Mouse (Mus musculus): ENCODE data around the gene Mrgprd. TPM values are rescaled to one million over a fixed set of nuclear protein-coding genes. Genes with fewer than 3 reads are reported as not detected.

Mrgprd gene
- not detected in 2 replicates for polyA plus RNA-seq (2012; ENCODE audit: insufficient read depth, low replicate concordance)

GRCm38 (mm10) chr7:145314785-145315411, at the start of gene Mrgprd:
TSS of gene Mrgprd (plus strand) at chr7:145314835.
- Histone ChIP-seq H3K4me3 (replicated peaks) (no peak within 1 kb of the TSS), H3K36me3 (replicated peaks; ENCODE audit: low read length) (no peaks in the 10 kb centered on the region), H3K4me1 (no peaks in the 10 kb centered on the region; the same call in 1 of the 2 replicates), H3K9me3 (no peaks in the 10 kb centered on the region), H3K27me3 (replicated peaks) (peaks cover 31% of the 10 kb centered on the region)
- TF ChIP-seq GATA1 (IDR thresholded peaks at IDR 0.05; ENCODE audit: borderline replicate concordance, low read length) (no peak), FLI1 (IDR thresholded peaks at IDR 0.05; ENCODE audit: low read length) (no peak)

GRCm38 (mm10) chr7:145266011-145266410, 48.6 kb upstream of the Mrgprd start:
- TF ChIP-seq FLI1 (IDR thresholded peaks at IDR 0.05; ENCODE audit: low read length) (no peak), GATA1 (IDR thresholded peaks at IDR 0.05; ENCODE audit: borderline replicate concordance, low read length) (no peak)
- peaks cover 46% of the 10 kb centered on the region for H3K4me1 ChIP-seq
- no peaks in the 10 kb centered on the region for H3K9me3 ChIP-seq
- H3K36me3 ChIP-seq (replicated peaks; ENCODE audit: low read length): peaks cover 98% of the 10 kb centered on the region
- no peak overlapping the region for H3K4me3 ChIP-seq (replicated peaks)
- H3K27me3 ChIP-seq (replicated peaks): no peaks in the 10 kb centered on the region

GRCm38 (mm10) chr7:145268890-145269289, 45.7 kb upstream of the Mrgprd start:
- no peaks in the 10 kb centered on the region for H3K27me3 ChIP-seq (replicated peaks)
- H3K4me3 ChIP-seq (replicated peaks): no peak overlapping the region
- peaks cover 100% of the 10 kb centered on the region for H3K36me3 ChIP-seq (replicated peaks; ENCODE audit: low read length)
- H3K4me1 ChIP-seq: peaks cover 56% of the 10 kb centered on the region
- H3K9me3 ChIP-seq: no peaks in the 10 kb centered on the region
- TF ChIP-seq GATA1 (IDR thresholded peaks at IDR 0.05; ENCODE audit: borderline replicate concordance, low read length) (no peak), FLI1 (IDR thresholded peaks at IDR 0.05; ENCODE audit: low read length) (no peak)

GRCm38 (mm10) chr7:145270955-145271354, 43.7 kb upstream of the Mrgprd start:
- no peak for TF ChIP-seq GATA1 (IDR thresholded peaks at IDR 0.05; ENCODE audit: borderline replicate concordance, low read length)
- TF ChIP-seq FLI1 (IDR thresholded peaks at IDR 0.05; ENCODE audit: low read length): no peak
- H3K36me3 ChIP-seq (replicated peaks; ENCODE audit: low read length): peaks cover 98% of the 10 kb centered on the region

GRCm38 (mm10) chr7:145275488-145275887, 39.1 kb upstream of the Mrgprd start:
- Histone ChIP-seq H3K9me3 (no peaks in the 10 kb centered on the region), H3K4me3 (replicated peaks) (no peak overlapping the region), H3K27me3 (replicated peaks) (no peaks in the 10 kb centered on the region), H3K4me1 (peaks cover 49% of the 10 kb centered on the region), H3K36me3 (replicated peaks; ENCODE audit: low read length) (peaks cover 98% of the 10 kb centered on the region)
- TF ChIP-seq GATA1 (IDR thresholded peaks at IDR 0.05; ENCODE audit: borderline replicate concordance, low read length) (no peak), FLI1 (IDR thresholded peaks at IDR 0.05; ENCODE audit: low read length) (no peak)

More at GRCm38 (mm10) chr7:145270955-145271354, 43.7 kb upstream of the Mrgprd start:
- Histone ChIP-seq H3K27me3 (replicated peaks) (no peaks in the 10 kb centered on the region), H3K4me1 (peaks cover 45% of the 10 kb centered on the region), H3K4me3 (replicated peaks) (no peak overlapping the region), H3K9me3 (no peaks in the 10 kb centered on the region)

GRCm38 (mm10) chr7:145281396-145281795, 33.2 kb upstream of the Mrgprd start:
- TF ChIP-seq GATA1 (IDR thresholded peaks at IDR 0.05; ENCODE audit: borderline replicate concordance, low read length) (no peak), FLI1 (IDR thresholded peaks at IDR 0.05; ENCODE audit: low read length) (no peak)
- Histone ChIP-seq H3K36me3 (replicated peaks; ENCODE audit: low read length) (peaks cover 48% of the 10 kb centered on the region), H3K4me1 (peaks cover 61% of the 10 kb centered on the region), H3K9me3 (no peaks in the 10 kb centered on the region), H3K27me3 (replicated peaks) (no peaks in the 10 kb centered on the region), H3K4me3 (replicated peaks) (peak overlapping the region; percentile 57)

- H3K4me3 ChIP-seq (replicated peaks): peak overlapping the region; percentile 95
- peaks cover 55% of the 10 kb centered on the region for H3K4me1 ChIP-seq
- H3K27me3 ChIP-seq (replicated peaks): peaks cover 3% of the 10 kb centered on the region
- H3K9me3 ChIP-seq: no peaks in the 10 kb centered on the region
- no peak for TF ChIP-seq FLI1 (IDR thresholded peaks at IDR 0.05; ENCODE audit: low read length)
- TF ChIP-seq GATA1 (IDR thresholded peaks at IDR 0.05; ENCODE audit: borderline replicate concordance, low read length): no peak
- H3K36me3 ChIP-seq (replicated peaks; ENCODE audit: low read length): peaks cover 32% of the 10 kb centered on the region
Measured at GRCm38 (mm10) chr7:145283041-145283440, 31.6 kb upstream of the Mrgprd start.

GRCm38 (mm10) chr7:145283487-145284187, 31.0 kb upstream of the Mrgprd start, which contains the start of gene Tpcn2:
TSS of gene Tpcn2 (minus strand) at chr7:145284011.
- Histone ChIP-seq H3K9me3 (no peaks in the 10 kb centered on the region), H3K27me3 (replicated peaks) (peaks cover 3% of the 10 kb centered on the region), H3K36me3 (replicated peaks; ENCODE audit: low read length) (peaks cover 26% of the 10 kb centered on the region), H3K4me1 (peaks cover 55% of the 10 kb centered on the region), H3K4me3 (replicated peaks) (peak within 1 kb of the TSS; percentile 95)
- TF ChIP-seq GATA1 (IDR thresholded peaks at IDR 0.05; ENCODE audit: borderline replicate concordance, low read length) (no peak), FLI1 (IDR thresholded peaks at IDR 0.05; ENCODE audit: low read length) (no peak)

- TF ChIP-seq FLI1 (IDR thresholded peaks at IDR 0.05; ENCODE audit: low read length) (no peak), GATA1 (IDR thresholded peaks at IDR 0.05; ENCODE audit: borderline replicate concordance, low read length) (no peak)
- Histone ChIP-seq H3K9me3 (no peaks in the 10 kb centered on the region), H3K4me3 (replicated peaks) (peak overlapping the region; percentile 95)
Measured at GRCm38 (mm10) chr7:145284293-145284692, 30.3 kb upstream of the Mrgprd start.

GRCm38 (mm10) chr7:145285476-145285875, 29.2 kb upstream of the Mrgprd start:
- TF ChIP-seq GATA1 (IDR thresholded peaks at IDR 0.05; ENCODE audit: borderline replicate concordance, low read length) (no peak), FLI1 (IDR thresholded peaks at IDR 0.05; ENCODE audit: low read length) (no peak)

More at GRCm38 (mm10) chr7:145284293-145284692, 30.3 kb upstream of the Mrgprd start:
- peaks cover 8% of the 10 kb centered on the region for H3K27me3 ChIP-seq (replicated peaks)
- H3K4me1 ChIP-seq: peaks cover 54% of the 10 kb centered on the region
- H3K36me3 ChIP-seq (replicated peaks; ENCODE audit: low read length): peaks cover 19% of the 10 kb centered on the region

More at GRCm38 (mm10) chr7:145285476-145285875, 29.2 kb upstream of the Mrgprd start:
- Histone ChIP-seq H3K4me3 (replicated peaks) (no peak overlapping the region), H3K9me3 (no peaks in the 10 kb centered on the region), H3K4me1 (peaks cover 45% of the 10 kb centered on the region), H3K36me3 (replicated peaks; ENCODE audit: low read length) (peaks cover 7% of the 10 kb centered on the region), H3K27me3 (replicated peaks) (peaks cover 17% of the 10 kb centered on the region)

Data from megakaryocyte, embryonic 14.5 days (primary cell).